Mouse (Mus musculus) erythroblast, embryonic 14.5 days (primary cell): ENCODE data around the gene Gm9046.
"Not testable (repeated sequence)": the region's sequence is repeated elsewhere in the genome, so short reads cannot be mapped to it uniquely, and the experiment has no call there.

ENCODE experiments used
- GATA1 ChIP-seq: IDR thresholded peaks from 2 replicates; pipeline ENCODE4 v1.6.1; 2012; ENCODE audit warnings: low read length, inconsistent platforms, mixed read lengths
- TAL1 ChIP-seq: IDR thresholded peaks from 3 replicates; pipeline ENCODE4 v1.6.1; 2012; ENCODE audit warnings: low read length, inconsistent platforms, mixed read lengths

DNA sequence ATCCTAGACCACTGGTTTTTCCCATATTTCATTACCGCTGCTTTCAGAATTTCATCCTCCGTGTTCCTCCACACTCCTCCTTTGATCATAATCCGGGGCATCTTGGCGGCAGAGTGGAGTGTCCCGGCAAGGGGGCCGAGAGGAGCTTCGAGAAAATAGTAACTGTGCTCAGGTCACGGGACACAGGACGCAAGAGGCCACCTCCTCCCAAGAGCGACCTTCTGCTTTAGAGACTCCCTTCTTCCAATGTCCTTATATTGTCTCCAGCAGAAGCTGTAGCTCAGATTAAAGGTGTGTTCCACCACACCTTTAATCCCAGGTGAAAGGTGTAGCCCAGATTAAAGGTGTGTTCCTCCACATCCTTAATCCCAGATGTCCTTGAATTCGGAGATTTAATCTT, 16.2 kb downstream of the Gm9046 start, which contains the start of gene Gm9040:
- TF ChIP-seq GATA1, TAL1: not testable (repeated sequence)
